Mouse (Mus musculus): ENCODE data around the gene Trcg1. TPM values are rescaled to one million over a fixed set of nuclear protein-coding genes. Genes with fewer than 3 reads are reported as not detected.

Trcg1 gene
- polyA plus RNA-seq, 1 experiment from 2014 or later, result not detected

GRCm38 (mm10) chr9:57241111-57241510, 4.8 kb downstream of the Trcg1 start:
- Histone ChIP-seq H3K9me3 (ENCODE audit: control insufficient read depth, low read length) (no peaks in the 10 kb centered on the region), H3K27me3 (replicated peaks; ENCODE audit: control insufficient read depth, insufficient read depth, low read length) (no peaks in the 10 kb centered on the region), H3K4me1 (replicated peaks; ENCODE audit: control insufficient read depth, insufficient read depth, low read length) (no peaks in the 10 kb centered on the region), H3K4me3 (ENCODE audit: low read depth, low read length) (no peak overlapping the region), H3K27ac (ENCODE audit: low read depth) (no peak overlapping the region), H3K9ac (ENCODE audit: low read length) (no peak overlapping the region), H3K4me2 (ENCODE audit: low read length) (no peak overlapping the region), H3K36me3 (ENCODE audit: control insufficient read depth, insufficient read depth, low read length) (no peaks in the 10 kb centered on the region)
- 85% methylated on average over 5 of the region's 5 CpGs for WGBS
- no peak for DNase-seq (ENCODE audit: low spot score)
- no peak for ATAC-seq (replicated peaks; ENCODE audit: low FRiP score, low TSS enrichment, low read depth)

- Histone ChIP-seq H3K9me3 (ENCODE audit: control insufficient read depth, low read length) (no peaks in the 10 kb centered on the region), H3K4me3 (ENCODE audit: low read depth, low read length) (no peak overlapping the region), H3K4me1 (replicated peaks; ENCODE audit: control insufficient read depth, insufficient read depth, low read length) (0 out of 2 replicates have a peak, but pooled peaks cover 5% of the 10 kb centered on the region), H3K9ac (ENCODE audit: low read length) (no peak overlapping the region), H3K36me3 (ENCODE audit: control insufficient read depth, insufficient read depth, low read length) (no peaks in the 10 kb centered on the region), H3K27ac (ENCODE audit: low read depth) (no peak overlapping the region), H3K27me3 (replicated peaks; ENCODE audit: control insufficient read depth, insufficient read depth, low read length) (no peaks in the 10 kb centered on the region), H3K4me2 (ENCODE audit: low read length) (no peak overlapping the region)
- no peak for DNase-seq (ENCODE audit: low spot score)
- no peak for ATAC-seq (replicated peaks; ENCODE audit: low FRiP score, low TSS enrichment, low read depth)
- 39% methylated on average over 5 of the region's 5 CpGs for WGBS
Observed at GRCm38 (mm10) chr9:57242916-57243315, 6.6 kb downstream of the Trcg1 start.

- H3K27ac ChIP-seq (ENCODE audit: low read depth), result no peak overlapping the region
- no peak overlapping the region for H3K4me2 ChIP-seq (ENCODE audit: low read length)
- H3K36me3 ChIP-seq (ENCODE audit: control insufficient read depth, insufficient read depth, low read length), result no peaks in the 10 kb centered on the region
Observed at GRCm38 (mm10) chr9:57244106-57244685, 7.8 kb downstream of the Trcg1 start.

GRCm38 (mm10) chr9:57246482-57246881, 10.1 kb downstream of the Trcg1 start:
- H3K27ac ChIP-seq (ENCODE audit: low read depth), result no peak overlapping the region
- H3K4me3 ChIP-seq (ENCODE audit: low read depth, low read length), result no peak overlapping the region
- no peaks in the 10 kb centered on the region for H3K27me3 ChIP-seq (replicated peaks; ENCODE audit: control insufficient read depth, insufficient read depth, low read length)
- no peaks in the 10 kb centered on the region for H3K9me3 ChIP-seq (ENCODE audit: control insufficient read depth, low read length)
- H3K4me1 ChIP-seq (replicated peaks; ENCODE audit: control insufficient read depth, insufficient read depth, low read length), result 0 out of 2 replicates have a peak, but pooled peaks cover 5% of the 10 kb centered on the region
- H3K4me2 ChIP-seq (ENCODE audit: low read length), result no peak overlapping the region
- DNase-seq (ENCODE audit: low spot score) (no peak), ATAC-seq (replicated peaks; ENCODE audit: low FRiP score, low TSS enrichment, low read depth) (no peak)
- WGBS, result 89% methylated on average over 5 of the region's 5 CpGs
- no peak overlapping the region for H3K9ac ChIP-seq (ENCODE audit: low read length)
- H3K36me3 ChIP-seq (ENCODE audit: control insufficient read depth, insufficient read depth, low read length), result peaks cover 14% of the 10 kb centered on the region; the same call in 1 of the 2 replicates

More at GRCm38 (mm10) chr9:57244106-57244685, 7.8 kb downstream of the Trcg1 start:
- 0 out of 2 replicates have a peak, but pooled peaks cover 5% of the 10 kb centered on the region for H3K4me1 ChIP-seq (replicated peaks; ENCODE audit: control insufficient read depth, insufficient read depth, low read length)
- H3K27me3 ChIP-seq (replicated peaks; ENCODE audit: control insufficient read depth, insufficient read depth, low read length), result no peaks in the 10 kb centered on the region
- no peak overlapping the region for H3K4me3 ChIP-seq (ENCODE audit: low read depth, low read length)
- DNase-seq (ENCODE audit: low spot score) (no peak), ATAC-seq (replicated peaks; ENCODE audit: low FRiP score, low TSS enrichment, low read depth) (no peak)
- WGBS, result 29% methylated on average over 7 of the region's 7 CpGs
- H3K9me3 ChIP-seq (ENCODE audit: control insufficient read depth, low read length), result no peaks in the 10 kb centered on the region
- no peak overlapping the region for H3K9ac ChIP-seq (ENCODE audit: low read length)

- no peak overlapping the region for H3K4me2 ChIP-seq (ENCODE audit: low read length)
- ATAC-seq (replicated peaks; ENCODE audit: low FRiP score, low TSS enrichment, low read depth) (no peak), DNase-seq (ENCODE audit: low spot score) (no peak)
- no peak overlapping the region for H3K4me3 ChIP-seq (ENCODE audit: low read depth, low read length)
- WGBS, result 44% methylated on average over 8 of the region's 8 CpGs
- no peak overlapping the region for H3K9ac ChIP-seq (ENCODE audit: low read length)
- 0 out of 2 replicates have a peak, but pooled peaks cover 5% of the 10 kb centered on the region for H3K4me1 ChIP-seq (replicated peaks; ENCODE audit: control insufficient read depth, insufficient read depth, low read length)
- H3K9me3 ChIP-seq (ENCODE audit: control insufficient read depth, low read length), result no peaks in the 10 kb centered on the region
- H3K27me3 ChIP-seq (replicated peaks; ENCODE audit: control insufficient read depth, insufficient read depth, low read length), result no peaks in the 10 kb centered on the region
- H3K27ac ChIP-seq (ENCODE audit: low read depth), result no peak overlapping the region
- H3K36me3 ChIP-seq (ENCODE audit: control insufficient read depth, insufficient read depth, low read length), result peaks cover 21% of the 10 kb centered on the region
Observed at GRCm38 (mm10) chr9:57247201-57247671, 10.9 kb downstream of the Trcg1 start.

GRCm38 (mm10) chr9:57248030-57248942, 11.9 kb downstream of the Trcg1 start:
- no peak overlapping the region for H3K27ac ChIP-seq (ENCODE audit: low read depth)
- 67% methylated on average over 7 of the region's 7 CpGs for WGBS
- no peak overlapping the region for H3K9ac ChIP-seq (ENCODE audit: low read length)
- ATAC-seq (replicated peaks; ENCODE audit: low FRiP score, low TSS enrichment, low read depth) (no peak), DNase-seq (ENCODE audit: low spot score) (no peak)
- H3K4me2 ChIP-seq (ENCODE audit: low read length), result no peak overlapping the region
- H3K36me3 ChIP-seq (ENCODE audit: control insufficient read depth, insufficient read depth, low read length), result peaks cover 32% of the 10 kb centered on the region
- H3K4me3 ChIP-seq (ENCODE audit: low read depth, low read length), result no peak overlapping the region
- 0 out of 2 replicates have a peak, but pooled peaks cover 5% of the 10 kb centered on the region for H3K4me1 ChIP-seq (replicated peaks; ENCODE audit: control insufficient read depth, insufficient read depth, low read length)
- no peaks in the 10 kb centered on the region for H3K9me3 ChIP-seq (ENCODE audit: control insufficient read depth, low read length)
- H3K27me3 ChIP-seq (replicated peaks; ENCODE audit: control insufficient read depth, insufficient read depth, low read length), result no peaks in the 10 kb centered on the region

GRCm38 (mm10) chr9:57250026-57250425, 13.7 kb downstream of the Trcg1 start:
- H3K9me3 ChIP-seq (ENCODE audit: control insufficient read depth, low read length), result no peaks in the 10 kb centered on the region
- no peak for ATAC-seq (replicated peaks; ENCODE audit: low FRiP score, low TSS enrichment, low read depth)
- H3K4me1 ChIP-seq (replicated peaks; ENCODE audit: control insufficient read depth, insufficient read depth, low read length), result 0 out of 2 replicates have a peak, but pooled peaks cover 5% of the 10 kb centered on the region
- H3K4me2 ChIP-seq (ENCODE audit: low read length), result no peak overlapping the region
- H3K27ac ChIP-seq (ENCODE audit: low read depth), result no peak overlapping the region
- no peak overlapping the region for H3K4me3 ChIP-seq (ENCODE audit: low read depth, low read length)
- peaks cover 49% of the 10 kb centered on the region for H3K36me3 ChIP-seq (ENCODE audit: control insufficient read depth, insufficient read depth, low read length)
- H3K9ac ChIP-seq (ENCODE audit: low read length), result no peak overlapping the region
- H3K27me3 ChIP-seq (replicated peaks; ENCODE audit: control insufficient read depth, insufficient read depth, low read length), result no peaks in the 10 kb centered on the region
- 89% methylated on average over 4 of the region's 4 CpGs for WGBS
- DNase-seq (ENCODE audit: low spot score), result no peak

GRCm38 (mm10) chr9:57251139-57251538, 14.8 kb downstream of the Trcg1 start:
- DNase-seq (ENCODE audit: low spot score) (no peak), ATAC-seq (replicated peaks; ENCODE audit: low FRiP score, low TSS enrichment, low read depth) (no peak)
- no peak overlapping the region for H3K9ac ChIP-seq (ENCODE audit: low read length)
- peaks cover 60% of the 10 kb centered on the region for H3K36me3 ChIP-seq (ENCODE audit: control insufficient read depth, insufficient read depth, low read length)
- no peak overlapping the region for H3K4me2 ChIP-seq (ENCODE audit: low read length)
- H3K27ac ChIP-seq (ENCODE audit: low read depth), result no peak overlapping the region
- no peaks in the 10 kb centered on the region for H3K27me3 ChIP-seq (replicated peaks; ENCODE audit: control insufficient read depth, insufficient read depth, low read length)
- 0 out of 2 replicates have a peak, but pooled peaks cover 5% of the 10 kb centered on the region for H3K4me1 ChIP-seq (replicated peaks; ENCODE audit: control insufficient read depth, insufficient read depth, low read length)
- H3K4me3 ChIP-seq (ENCODE audit: low read depth, low read length), result no peak overlapping the region
- WGBS, result 82% methylated on average over 2 of the region's 2 CpGs
- no peaks in the 10 kb centered on the region for H3K9me3 ChIP-seq (ENCODE audit: control insufficient read depth, low read length)

Measured in intestine, embryonic 14.5 days (tissue).